Mouse (Mus musculus): ENCODE measurements around the gene Foxk2.

DNA sequence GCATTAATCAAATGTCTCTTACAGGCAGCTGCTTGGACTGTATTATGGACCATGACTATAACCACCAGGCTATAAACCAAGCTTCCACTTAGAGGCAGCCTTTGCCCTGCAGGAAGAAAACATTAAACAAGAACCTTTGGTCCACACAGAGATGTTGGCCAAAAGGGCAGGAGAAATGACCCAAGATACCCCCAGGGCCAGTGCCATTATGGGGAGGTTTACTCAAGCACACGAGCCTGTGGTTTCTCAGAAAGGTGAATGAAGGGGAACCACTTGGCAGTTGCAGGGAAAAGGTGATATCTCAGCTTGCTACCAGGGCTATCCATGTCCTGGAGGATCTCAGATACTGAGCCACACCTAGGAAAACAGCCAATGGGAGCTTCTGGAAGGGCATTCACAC is 66.2 kb downstream of the Foxk2 start:
- TF ChIP-seq EP300 (IDR thresholded peaks at IDR 0.05; ENCODE audit: low read depth) (no peak), CTCF (IDR thresholded peaks at IDR 0.05; ENCODE audit: low read depth) (no peak)
